Mouse (Mus musculus) G1E (cell line): ENCODE measurements around the gene Tmtc2.

ENCODE experiments used
- CTCF ChIP-seq: IDR thresholded peaks from 2 replicates; pipeline ENCODE4 v1.5.1; 2012; ENCODE audit warnings: low read depth, low read length, inconsistent platforms, mixed read lengths
- GATA1 ChIP-seq: IDR thresholded peaks from 2 replicates; pipeline ENCODE4 v1.6.1; 2012; ENCODE audit warnings: borderline replicate concordance, low read length, inconsistent platforms, mixed read lengths
- GATA2 ChIP-seq: IDR thresholded peaks from 2 replicates; pipeline ENCODE4 v1.6.1; 2012; ENCODE audit warnings: low read depth, low read length, inconsistent platforms, borderline replicate concordance
- POLR2AphosphoS5 ChIP-seq: IDR thresholded peaks from 2 replicates; pipeline ENCODE4 v1.6.1; 2012; ENCODE audit warnings: low read depth, low read length, inconsistent platforms; ENCODE audit not compliant: insufficient replicate concordance
- TAL1 ChIP-seq: conservative IDR thresholded peaks from 2 replicates; pipeline ENCODE4 v1.6.1; 2012; ENCODE audit warnings: low read depth, low read length, inconsistent platforms, mixed read lengths

DNA sequence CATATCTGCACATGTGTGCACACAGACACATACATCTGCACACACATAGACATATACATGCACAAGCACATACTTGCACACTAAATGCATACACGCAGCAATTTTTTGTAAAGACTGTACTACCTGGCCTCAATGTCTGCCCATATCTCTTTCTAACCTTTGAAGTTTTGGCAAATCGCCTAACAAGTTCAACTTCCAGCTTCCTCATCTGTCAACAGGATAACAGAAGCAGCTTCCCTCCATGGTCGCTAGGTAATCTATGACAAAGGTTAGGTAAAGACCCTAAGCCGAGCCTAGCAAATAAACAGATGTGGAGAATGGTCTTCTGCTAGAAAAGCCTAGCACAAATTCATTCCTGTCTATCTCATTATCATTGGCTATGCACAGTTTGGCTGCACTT lies 37.3 kb downstream of the Tmtc2 start:
- no peak for TF ChIP-seq CTCF
- no peak for TF ChIP-seq TAL1
- no peak for TF ChIP-seq POLR2AphosphoS5
- no peak for TF ChIP-seq GATA2
- no peak for TF ChIP-seq GATA1
